Mouse (Mus musculus): ENCODE measurements around the gene Zfp865.

DNA sequence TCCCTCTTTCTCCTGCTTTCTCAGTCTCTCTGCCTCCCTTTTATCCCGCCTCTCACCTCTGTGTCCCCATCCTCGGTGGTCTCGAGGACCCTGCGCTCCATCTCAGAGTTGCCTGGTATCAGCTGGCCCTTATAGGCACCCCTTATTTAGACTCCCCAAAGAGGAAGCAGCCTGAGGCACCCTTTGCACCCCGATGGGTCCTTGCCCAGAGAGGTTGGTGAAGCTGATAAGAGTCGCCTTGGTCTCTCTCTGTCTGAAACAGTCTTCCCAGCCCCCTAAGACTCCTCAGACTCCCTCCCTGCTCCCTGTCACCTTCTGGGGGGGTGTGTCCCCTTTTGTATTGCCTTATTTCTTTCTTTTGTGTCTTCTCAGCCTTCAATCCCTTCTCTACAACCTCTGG, 49.1 kb upstream of the Zfp865 start, which contains the start of gene Sbk3:
- TF ChIP-seq CTCF (IDR thresholded peaks at IDR 0.05; ENCODE audit: insufficient read depth, low read length) (no peak), POLR2A (IDR thresholded peaks at IDR 0.05; ENCODE audit: borderline replicate concordance, extremely low read depth, low read depth, low read length) (no peak)
